Mouse (Mus musculus) c-Kit-negative CD71-positive TER-119-positive erythroid progenitor cells, embryonic 14.5 days (primary cell): ENCODE data around the gene Tceal3.
"Not testable (repeated sequence)": the region's sequence is repeated elsewhere in the genome, so short reads cannot be mapped to it uniquely, and the experiment has no call there.

ENCODE experiments used
- DNase-seq: peaks from one replicate; pipeline ENCODE4 v3.0.0-alpha.2; 2013; ENCODE audit warnings: low read depth, low spot score

Gene Tceal3

GRCm38 (mm10) chrX:136590199-136590896, at the start of gene Tceal3:
Gene Tceal3 (plus strand): TSS chrX:136590842.
- DNase-seq: no peak

- DNase-seq: not testable (repeated sequence)
Observed at GRCm38 (mm10) chrX:136543956-136544355, 46.7 kb upstream of the Tceal3 start, which contains the start of gene Kir3dl2. Gene Kir3dl2 (minus strand): TSS chrX:136544056.

GRCm38 (mm10) chrX:136569094-136569493, 21.5 kb upstream of the Tceal3 start:
- not testable (repeated sequence) for DNase-seq

GRCm38 (mm10) chrX:136584617-136585016, 6.0 kb upstream of the Tceal3 start:
- DNase-seq: no peak

DNA sequence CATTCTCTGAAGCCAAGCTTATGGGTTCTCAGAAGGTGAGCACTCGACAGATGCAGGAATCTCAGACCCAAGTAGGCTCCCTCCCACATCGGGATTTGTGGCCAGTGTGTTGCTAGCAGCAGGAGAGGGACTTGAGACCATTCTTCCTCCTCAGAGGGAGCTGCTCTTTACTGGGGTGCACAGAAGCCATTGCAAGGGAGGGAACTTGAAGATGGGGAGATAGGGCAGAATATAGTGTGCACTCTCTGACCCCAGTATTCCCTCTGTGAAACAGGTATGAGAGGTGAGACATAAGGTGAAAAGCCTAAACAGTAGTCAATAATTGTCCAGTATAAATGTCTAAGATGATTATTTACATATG, 235 bp downstream of the Tceal3 start:
- DNase-seq: no peak

DNA sequence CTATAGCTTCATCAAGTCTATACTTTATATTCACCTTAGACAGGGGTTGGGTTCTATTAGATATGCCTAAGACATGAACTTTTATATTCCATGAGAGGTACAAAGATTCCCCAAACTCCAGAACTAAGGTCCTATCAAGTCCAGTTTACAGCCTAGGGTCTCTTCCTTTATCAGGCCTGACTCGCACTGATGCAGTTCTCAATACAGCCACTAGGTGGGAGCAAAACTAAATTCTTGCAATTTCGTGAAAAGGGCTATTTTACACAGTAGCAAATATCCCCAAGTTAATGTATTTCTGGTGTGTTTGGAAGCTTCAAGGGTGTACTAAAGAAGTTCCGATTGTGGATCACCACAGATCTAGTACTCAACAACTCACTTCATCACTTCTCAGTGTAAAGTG, 8.8 kb downstream of the Tceal3 start:
- no peak for DNase-seq

- DNase-seq: no peak
Observed at GRCm38 (mm10) chrX:136606951-136607350, 16.3 kb downstream of the Tceal3 start.

DNA sequence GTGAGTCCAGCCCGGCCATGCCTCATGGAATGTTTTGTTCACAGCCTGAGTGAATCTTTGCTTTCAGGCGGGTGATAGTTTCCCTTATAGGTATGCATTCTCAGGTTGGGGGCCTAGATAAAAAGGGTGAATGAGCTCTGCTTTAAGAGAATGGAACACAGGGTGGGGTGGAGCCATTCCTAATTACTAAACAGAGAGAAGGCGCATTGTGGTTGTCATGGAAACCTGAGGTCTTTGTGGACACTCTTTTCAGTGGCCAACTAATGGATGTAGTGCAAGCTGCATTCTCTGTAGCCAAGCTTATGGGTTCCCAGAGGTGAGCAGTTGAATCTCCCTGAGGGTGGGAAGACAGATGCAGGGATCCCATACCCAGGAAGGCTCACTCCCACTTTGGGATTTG, 16.8 kb downstream of the Tceal3 start:
- no peak for DNase-seq

DNA sequence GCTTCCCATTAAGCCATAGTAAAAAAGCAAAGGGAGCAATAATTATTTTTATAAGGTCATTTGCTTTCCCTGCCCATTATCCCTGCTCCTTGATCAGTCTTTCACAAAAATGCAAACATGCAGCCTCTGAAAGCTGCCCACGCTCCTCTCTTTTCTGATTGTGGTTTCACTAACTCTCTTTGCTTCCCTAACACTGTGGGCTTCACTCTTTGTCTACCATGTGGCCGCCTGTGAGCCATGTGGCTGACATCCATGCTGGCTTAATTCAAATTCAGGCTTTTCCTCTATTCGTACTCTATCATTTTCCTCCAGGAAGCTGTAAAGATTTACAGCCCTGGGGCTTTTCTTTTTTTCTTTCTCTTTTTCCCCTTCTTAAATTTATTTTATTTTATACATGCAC, 20.7 kb downstream of the Tceal3 start:
- no peak for DNase-seq

DNA sequence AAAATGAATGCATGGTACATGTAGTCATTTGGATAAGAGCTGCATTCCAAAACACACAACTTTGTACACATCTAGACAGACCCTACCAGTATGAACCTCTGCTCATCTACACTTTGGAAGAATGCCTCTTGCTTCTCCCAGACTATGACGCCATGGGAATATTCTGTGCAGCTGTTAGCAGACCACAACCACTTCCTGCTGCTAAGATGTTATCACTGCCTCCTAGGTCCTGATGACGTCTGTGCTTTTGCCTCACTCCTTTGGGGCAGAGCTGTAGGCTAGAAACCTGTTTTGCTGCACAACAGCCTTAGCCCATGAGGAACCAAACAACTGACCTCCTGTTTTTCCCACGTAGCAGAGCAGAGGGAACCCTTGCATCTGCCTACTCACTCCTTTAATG, 25.2 kb downstream of the Tceal3 start:
- DNase-seq: not testable (repeated sequence)

GRCm38 (mm10) chrX:136624905-136625569, 34.4 kb downstream of the Tceal3 start:
- no peak for DNase-seq

- no peak for DNase-seq
Observed at GRCm38 (mm10) chrX:136625959-136626358, 35.3 kb downstream of the Tceal3 start.

DNA sequence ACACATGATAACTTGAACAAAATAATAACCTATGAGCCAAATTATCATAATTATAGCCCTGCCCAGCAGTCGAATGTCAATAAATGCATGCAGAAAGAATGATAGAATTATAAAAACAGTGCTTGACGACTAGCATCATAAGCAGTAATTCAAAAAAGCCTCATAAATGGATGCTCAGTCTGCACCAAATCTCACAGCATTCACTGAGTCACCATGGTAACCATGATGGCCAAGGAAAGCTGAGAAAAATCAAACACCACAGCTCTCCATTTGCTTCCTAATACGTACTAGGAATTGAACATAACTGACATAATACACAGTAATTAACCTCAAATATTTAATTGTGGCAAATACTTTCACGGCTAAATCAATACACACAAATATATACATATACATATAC, 44.5 kb downstream of the Tceal3 start:
- no peak for DNase-seq

GRCm38 (mm10) chrX:136639754-136640153, 49.1 kb downstream of the Tceal3 start:
- no peak for DNase-seq

DNA sequence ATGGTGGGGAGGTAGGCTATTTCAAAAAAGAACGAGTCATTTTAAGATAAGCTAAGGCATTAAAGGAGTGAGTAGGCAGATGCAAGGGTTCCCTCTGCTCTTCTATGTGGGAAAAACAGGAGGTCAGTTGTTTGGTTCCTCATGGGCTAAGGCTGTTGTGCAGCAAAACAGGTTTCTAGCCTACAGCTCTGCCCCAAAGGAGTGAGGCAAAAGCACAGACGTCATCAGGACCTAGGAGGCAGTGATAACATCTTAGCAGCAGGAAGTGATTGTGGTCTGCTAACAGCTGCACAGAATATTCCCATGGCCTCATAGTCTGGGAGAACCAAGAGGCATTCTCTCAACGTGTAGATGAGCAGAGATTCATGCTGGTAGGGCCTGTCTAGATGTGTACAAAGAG, 55.2 kb downstream of the Tceal3 start:
- DNase-seq: not testable (repeated sequence)

DNA sequence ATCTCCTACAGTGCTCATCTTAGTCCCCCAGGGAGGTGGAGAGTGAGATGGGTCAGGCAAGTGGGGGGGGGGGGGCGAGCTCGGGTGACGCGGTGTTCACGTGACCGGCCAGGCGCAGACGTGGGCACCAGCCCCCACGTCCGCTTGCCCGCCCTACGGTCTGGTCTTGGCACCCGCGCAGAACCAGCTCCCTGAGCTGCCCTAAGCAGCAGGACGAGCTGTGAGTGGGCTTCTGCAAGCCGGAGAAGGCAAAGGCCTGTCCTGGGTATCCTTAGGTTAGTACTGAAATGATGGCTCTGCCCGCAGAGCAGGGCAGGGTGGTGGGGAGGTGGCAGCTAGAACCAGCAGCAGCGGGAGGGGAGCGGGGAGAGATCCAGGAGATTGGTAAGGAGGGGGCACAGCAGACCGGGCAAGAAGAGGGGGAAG, 75.7 kb downstream of the Tceal3 start:
- no peak for DNase-seq

GRCm38 (mm10) chrX:136666762-136667464, 76.3 kb downstream of the Tceal3 start:
- not testable (repeated sequence) for DNase-seq

DNA sequence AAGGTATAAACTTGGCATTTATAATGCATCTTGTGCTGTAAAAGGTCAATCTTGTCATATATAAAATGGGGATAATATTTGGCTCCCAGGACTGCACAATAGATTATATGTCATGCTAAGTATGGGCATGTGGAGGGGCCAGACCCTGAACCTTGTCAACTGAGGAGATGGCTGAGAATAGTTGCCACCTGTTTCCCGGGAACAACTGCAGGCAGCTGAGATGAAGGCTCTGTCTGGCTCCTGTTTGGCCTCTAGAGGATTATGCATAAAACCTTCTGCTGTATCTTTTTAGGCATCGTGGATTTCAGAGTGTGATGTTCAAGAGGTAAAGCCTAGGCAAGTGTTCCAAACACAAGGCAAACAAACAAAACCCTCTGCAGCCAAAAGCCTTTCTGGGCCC, 78.2 kb downstream of the Tceal3 start:
- no peak for DNase-seq

- no peak for DNase-seq
Observed at GRCm38 (mm10) chrX:136680989-136681388, 90.3 kb downstream of the Tceal3 start.

DNA sequence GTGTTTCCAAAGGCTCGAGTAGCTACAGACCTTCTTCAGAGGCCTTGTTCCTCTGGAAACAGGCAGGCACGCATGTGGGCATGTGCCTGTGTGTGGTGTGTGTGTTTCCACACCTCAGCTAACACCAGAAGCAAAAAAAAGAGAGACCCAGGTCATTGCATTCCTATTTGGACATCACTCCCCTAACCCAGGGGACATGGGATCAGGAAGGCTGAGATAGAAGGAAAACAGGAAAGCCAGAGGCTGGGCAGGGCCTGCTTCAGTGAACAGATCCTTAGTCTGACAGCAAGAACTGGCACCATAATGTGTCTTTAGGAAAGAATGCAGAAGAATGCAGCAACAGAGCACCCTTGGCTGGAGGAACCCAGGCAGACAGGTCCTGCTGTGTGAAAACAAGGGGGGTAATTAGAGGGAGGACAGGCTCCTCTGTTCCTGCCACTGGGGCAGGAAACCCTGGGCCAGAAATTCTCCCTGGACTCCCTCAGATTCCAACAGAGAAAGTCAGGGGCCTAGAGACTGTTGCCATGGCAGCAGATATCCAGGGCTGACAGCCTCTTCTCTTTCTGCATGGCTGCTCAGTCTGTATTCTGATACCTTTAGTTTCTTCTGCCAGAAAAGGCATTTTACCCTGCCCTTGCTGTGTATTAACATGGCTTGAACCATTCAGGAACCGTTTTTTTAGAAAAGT, 101.1 kb downstream of the Tceal3 start:
- DNase-seq: not testable (repeated sequence)

DNA sequence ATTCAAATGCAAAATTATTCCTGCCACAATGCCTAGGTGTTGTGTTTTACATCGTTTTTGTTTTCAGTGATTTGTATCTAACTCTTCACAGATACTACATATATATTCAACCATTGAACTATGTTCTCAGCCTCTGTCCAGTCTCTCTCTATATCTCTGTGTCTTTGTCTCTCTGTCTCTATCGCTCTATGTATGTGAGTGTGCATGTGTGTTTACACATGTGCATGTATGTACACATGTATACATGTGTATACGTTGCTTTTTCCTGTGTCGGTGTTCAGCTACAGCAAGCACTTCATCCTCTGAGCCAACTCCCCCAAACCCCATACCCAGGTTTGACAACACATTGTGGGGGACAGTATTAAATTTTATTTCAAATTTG, 101.6 kb downstream of the Tceal3 start:
- DNase-seq: no peak

- DNase-seq: no peak
Observed at GRCm38 (mm10) chrX:136693196-136693595, 102.6 kb downstream of the Tceal3 start.
